Mouse (Mus musculus) adrenal gland, postnatal 0 days (tissue): ENCODE measurements around the gene Car7. TPM values are rescaled to one million over a fixed set of nuclear protein-coding genes. Genes with fewer than 3 reads are reported as not detected.

Experiments
- polyA plus RNA-seq: library from polyadenylated mRNA; unstranded; fragments of >200 nt; fragmentation: Nextera tagmentation; extraction: Ambion mirVana; gene quantifications from 2 replicates; pipeline ENCODE4 v1.2.1, GENCODE M21; 2015

Car7 gene
- polyA plus RNA-seq = 1.8 and 2.3 TPM in 2 replicates

DNA sequence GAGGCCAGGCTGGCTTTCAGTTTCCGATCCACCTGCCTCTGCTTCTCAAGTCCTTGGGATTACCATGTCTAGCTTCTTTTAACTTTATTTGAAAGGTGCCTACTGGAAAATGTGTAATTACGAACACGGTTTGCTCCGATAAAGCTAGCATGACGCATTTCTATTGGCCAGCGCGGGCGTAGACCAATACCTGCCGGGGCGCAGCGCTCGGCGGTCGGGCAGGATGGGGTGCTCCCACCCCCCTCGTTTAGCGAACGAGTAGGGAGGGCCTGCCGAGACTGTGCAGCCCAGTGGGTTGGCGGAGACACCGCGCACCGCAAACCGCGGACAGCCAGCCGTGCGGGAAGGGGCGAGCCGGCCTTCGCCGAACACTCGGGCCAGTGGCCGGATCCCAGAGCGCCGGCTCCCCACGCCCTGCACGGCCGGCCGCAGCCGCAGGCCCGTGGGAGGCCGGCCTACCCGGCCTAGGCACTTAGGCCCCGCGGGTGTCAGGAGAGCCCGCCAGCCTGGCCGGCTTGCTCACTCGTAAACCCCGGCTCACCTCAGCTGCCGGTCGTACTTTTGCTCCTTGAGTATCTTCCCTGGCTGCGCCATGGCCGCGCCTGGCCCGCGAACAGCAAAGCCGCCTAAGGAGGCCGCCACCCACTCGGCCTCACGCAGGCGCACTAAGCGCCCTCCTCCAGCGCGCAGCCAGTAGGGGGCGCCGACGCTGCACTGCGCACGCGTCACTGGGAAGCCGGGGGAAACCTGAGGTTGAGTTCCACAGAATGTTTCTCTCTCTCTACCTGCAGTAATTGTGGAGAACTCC, at the start of gene Car7, which contains the start of gene Nae1:
TSS of gene Car7 (plus strand) at position 719 of the 808 bp plus-strand sequence.
TSS of gene Nae1 (minus strand) at position 667 of the 808 bp plus-strand sequence.

DNA sequence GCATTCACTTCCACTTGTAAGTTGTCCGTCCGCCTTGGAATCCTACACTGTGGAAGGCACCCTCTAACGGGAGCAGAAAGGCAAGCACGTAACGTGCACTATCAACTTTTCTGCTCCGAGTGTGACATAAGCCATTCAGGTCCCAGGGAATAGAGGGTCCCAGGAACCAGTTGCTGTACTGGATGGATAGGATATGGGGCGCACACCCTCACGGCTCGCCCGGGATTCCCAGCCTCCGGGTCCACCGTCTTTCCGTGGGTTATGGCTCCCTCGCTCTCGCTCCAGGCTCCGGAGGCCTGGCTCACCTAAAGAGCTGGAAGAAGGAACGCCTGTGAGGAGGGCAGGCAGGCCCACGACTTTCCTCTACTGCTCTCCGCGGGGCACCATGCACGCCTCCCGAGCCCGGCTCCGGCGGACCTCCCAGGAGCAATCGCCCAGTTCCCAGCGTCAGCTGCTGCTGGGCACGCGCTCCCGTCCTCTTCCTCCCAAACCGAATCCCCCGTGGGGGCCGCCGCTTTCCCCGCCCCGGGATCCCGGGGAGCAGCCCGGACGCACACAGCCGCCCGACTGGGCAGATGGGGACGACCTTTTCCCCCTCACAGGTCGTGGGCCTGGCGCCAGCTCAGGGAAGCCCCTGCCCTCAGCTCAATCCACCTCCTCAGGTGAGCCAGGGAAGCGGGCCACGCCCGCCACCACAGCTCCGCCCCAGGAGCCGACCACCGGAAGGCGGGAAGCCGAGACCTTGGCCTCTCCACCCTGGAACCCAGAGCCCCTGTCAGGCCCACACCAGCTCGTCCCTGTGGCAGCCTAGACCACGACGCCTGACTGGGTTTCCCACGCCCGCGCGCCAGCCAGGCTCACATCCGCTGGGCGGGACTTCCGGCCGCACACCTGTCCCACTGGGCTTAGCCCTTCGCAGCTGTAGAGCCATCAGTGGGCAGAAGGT, 25.2 kb upstream of the Car7 start, which contains the start of gene Terb1:
TSS of gene Terb1 (minus strand) at position 850 of the 946 bp plus-strand sequence.

DNA sequence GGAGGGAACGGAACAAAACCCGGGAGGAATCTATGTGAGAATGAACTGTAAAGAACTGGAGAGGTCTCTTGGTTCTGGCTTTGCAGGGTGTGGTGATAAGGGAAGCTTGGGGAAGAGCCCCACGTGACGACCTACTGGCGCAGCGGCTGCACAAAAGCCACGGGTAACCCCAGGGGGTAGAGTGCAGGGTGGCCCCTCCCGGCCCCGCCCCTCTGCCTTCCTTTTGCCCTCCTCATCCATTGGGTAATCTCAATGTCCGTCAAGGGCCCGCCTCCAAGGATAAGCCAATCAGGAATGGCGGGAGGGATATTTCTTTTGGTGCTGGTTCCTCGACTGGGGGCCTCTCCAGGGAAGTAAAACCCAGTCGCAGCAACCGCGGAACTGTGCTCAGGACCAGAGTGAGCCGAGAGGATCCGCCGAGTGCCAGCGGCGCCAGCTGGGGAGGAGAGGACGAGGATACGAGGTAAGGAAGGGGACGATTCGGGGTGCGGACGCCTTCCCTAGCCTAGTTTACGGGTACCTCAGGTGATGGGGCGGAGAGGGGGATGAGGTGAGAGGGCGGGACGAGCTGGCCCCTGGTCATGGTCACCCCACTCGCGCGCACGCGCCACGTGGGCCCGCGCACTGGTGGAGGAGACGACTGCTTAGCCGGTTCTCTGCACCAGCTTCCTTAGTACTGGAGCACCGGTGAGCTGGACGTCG, 56.8 kb downstream of the Car7 start, which contains the start of gene Pdp2:
TSS of gene Pdp2 (plus strand) at position 319 of the 702 bp plus-strand sequence.

Other genes starting within 250 kb of the Car7 start
- gene Cmtm2a, start 241.5 kb upstream of the Car7 start, polyA plus RNA-seq = 0.54 and 0.87 TPM in 2 replicates
- 0.13 and 0.30 TPM in 2 replicates for gene Gm45711, start 224.6 kb upstream of the Car7 start, polyA plus RNA-seq
- 0.43 and 0.47 TPM in 2 replicates for gene Cmtm1, start 224.5 kb upstream of the Car7 start, polyA plus RNA-seq
- gene Gm11020, start 213.1 kb upstream of the Car7 start, polyA plus RNA-seq = not detected in 2 replicates
- 0.33 TPM in 1 of 2 replicates, not detected in the other for gene Cmtm2b, start 212.5 kb upstream of the Car7 start, polyA plus RNA-seq
- 122 and 128 TPM in 2 replicates for gene Cmtm3, start 195.3 kb upstream of the Car7 start, polyA plus RNA-seq
- gene Cmtm4, start 138.9 kb upstream of the Car7 start, polyA plus RNA-seq = 1.3 and 1.8 TPM in 2 replicates
- 32.6 and 39.1 TPM in 2 replicates for gene Dync1li2, start 91.6 kb upstream of the Car7 start, polyA plus RNA-seq
- gene Terb1, start 24.8 kb upstream of the Car7 start, polyA plus RNA-seq = 0.08 and 0.16 TPM in 2 replicates
- gene Nae1, start 52 bp upstream of the Car7 start, polyA plus RNA-seq = 94.0 and 97.2 TPM in 2 replicates
- gene Pdp2, start 56.8 kb downstream of the Car7 start, polyA plus RNA-seq = 6.0 and 7.1 TPM in 2 replicates
- 1.7 and 7.7 TPM in 2 replicates for gene Cdh16, start 89.7 kb downstream of the Car7 start, polyA plus RNA-seq
- 3.0 and 5.8 TPM in 2 replicates for gene Rrad, start 96.6 kb downstream of the Car7 start, polyA plus RNA-seq
- 70.3 and 77.3 TPM in 2 replicates for gene Ciao2b, start 107.3 kb downstream of the Car7 start, polyA plus RNA-seq
- gene Ces2a, start 199.3 kb downstream of the Car7 start, polyA plus RNA-seq = 3.0 and 3.2 TPM in 2 replicates